Mouse (Mus musculus): Measurements from ENCODE around the gene Bsg.

DNA sequence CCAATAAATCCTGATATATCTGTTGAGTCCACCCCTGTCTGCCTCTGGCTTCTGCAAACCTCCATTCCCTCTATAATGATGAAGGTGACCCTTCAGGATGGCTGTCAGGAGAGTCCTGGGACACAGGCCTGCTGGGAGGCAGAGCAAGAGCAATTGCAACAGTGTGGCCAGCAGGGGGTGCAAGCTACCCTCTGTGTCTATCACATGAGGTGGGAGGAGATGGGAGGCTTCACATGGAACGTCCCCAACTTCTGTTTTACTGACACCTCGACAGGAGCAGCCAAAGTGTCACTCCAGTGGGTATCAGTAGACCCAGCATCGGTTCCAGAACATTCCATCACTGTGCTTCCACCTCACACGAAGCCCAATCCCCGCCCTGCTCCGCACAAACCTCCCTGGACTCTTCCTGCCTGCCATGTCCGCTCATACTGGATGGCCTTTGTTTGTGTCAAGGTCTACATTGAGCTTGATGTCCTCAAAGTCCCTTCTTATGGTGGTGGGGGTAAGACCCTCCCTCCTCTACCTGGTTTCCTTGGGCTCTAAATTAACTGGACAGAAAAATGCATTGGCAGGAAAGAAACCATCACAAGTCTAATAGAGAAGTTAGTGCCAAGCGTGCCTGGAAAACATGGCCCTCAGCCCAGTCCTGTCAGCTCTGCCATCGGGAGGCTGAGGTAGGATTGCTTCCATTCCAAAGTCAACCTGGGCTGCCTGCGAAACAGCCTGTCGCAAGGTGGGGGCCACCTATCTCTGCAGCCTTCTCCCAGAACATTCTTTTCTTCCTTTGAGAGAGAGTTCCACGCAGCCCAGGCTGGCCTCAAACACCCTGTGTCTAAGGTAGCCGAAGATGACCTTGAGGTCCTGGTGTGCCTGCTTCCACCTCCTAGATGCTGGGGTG, 8.8 kb upstream of the Bsg start:
- TF ChIP-seq USF1 (IDR thresholded peaks at IDR 0.05; ENCODE audit: low read depth) = no peak
- no peak for TF ChIP-seq TCF3 (IDR thresholded peaks at IDR 0.05; ENCODE audit: insufficient read length, low read depth)
- no peak for TF ChIP-seq E2F4 (IDR thresholded peaks at IDR 0.05; ENCODE audit: insufficient read depth)
- no peak for TF ChIP-seq POLR2A (IDR thresholded peaks at IDR 0.05; ENCODE audit: insufficient read length, low read depth)
- TF ChIP-seq TCF12 (IDR thresholded peaks at IDR 0.05; ENCODE audit: insufficient read depth, poor library complexity, severe bottlenecking) = no peak
- TF ChIP-seq SRF (IDR thresholded peaks at IDR 0.05; ENCODE audit: control insufficient read depth, insufficient read length, low read depth) = no peak
- no peak for TF ChIP-seq MYOG (IDR thresholded peaks at IDR 0.05; ENCODE audit: control insufficient read depth in 1 of 3, insufficient read depth in 1 of 3, insufficient read length in 2 of 3, low read depth in 2 of 3)
- TF ChIP-seq CEBPB (IDR thresholded peaks at IDR 0.05; ENCODE audit: insufficient read depth, poor library complexity, severe bottlenecking) = no peak
